In genomic region chr8:115475156-115475555, GRCm38 (mm10) we compare ENCODE assay signal across 21 mouse cellular contexts.
A peak's percentile ranks its signal among the peaks of the same experiment; 100 is the strongest.
DNase-seq lines count a peak whose midpoint lies in the region; ATAC-seq and TF ChIP-seq lines count a peak whose summit lies in the region.
"Had no signal": no experiment of that assay in that cellular context is flagged by ENCODE, and none has a peak within 500 bp of the region (broad histone marks: within the 10 kb centered on the region; RNA-seq: fewer than 3 reads in every experiment).

No protein-coding gene starts in this region.

- intact Hi-C loops in gastrocnemius, adult 2 months (cut with DNase I): loop anchor here (2.0 to 10.0 kb wide), 4 partner anchors 87 to 510 kb away; no protein-coding TSS in a partner anchor

- 75% methylated on average over 10 of the region's 10 CpGs for WGBS in forebrain, embryonic 15.5 days

- H3K4me2 ChIP-seq in forebrain, embryonic 15.5 days (replicated peaks): no peak overlapping the region
- H3K4me2 ChIP-seq: embryonic facial prominence, embryonic 15.5 days; hindbrain, embryonic 15.5 days had no signal

- H3K36me3 ChIP-seq in forebrain, embryonic 15.5 days: no peaks in the 10 kb centered on the region
- H3K36me3 ChIP-seq: embryonic facial prominence, embryonic 15.5 days; forebrain, embryonic 10.5 days; heart, embryonic 13.5 days; hindbrain, embryonic 15.5 days had no signal

- no peak for ATAC-seq in forebrain, embryonic 15.5 days (replicated peaks)
- ATAC-seq: forebrain, embryonic 14.5 days; intestine, postnatal 0 days; Patski had no signal

- no peak for TF ChIP-seq CTCF in gastrocnemius, adult 2 months (IDR thresholded peaks at IDR 0.05)

- no peaks in the 10 kb centered on the region for H3K9me3 ChIP-seq in forebrain, embryonic 15.5 days
- H3K9me3 ChIP-seq: embryonic facial prominence, embryonic 15.5 days; forebrain, embryonic 10.5 days; heart, embryonic 13.5 days; hindbrain, embryonic 15.5 days had no signal

- no peak for DNase-seq in gastrocnemius, adult 2 months
- DNase-seq in gastrocnemius, postnatal 25 days: no peak
- DNase-seq in cerebellum, adult 18-20 months: peak; percentile 56 to 62
- peak; percentile 77 for DNase-seq in cerebellum, adult 9-11 months
- DNase-seq in kidney, adult 18-20 months: no peak
- no peak for DNase-seq in lung, adult 18-20 months
- DNase-seq: adrenal gland, adult 2 months; adrenal gland, postnatal 25 days; embryo, embryonic 11 days; gastrocnemius, postnatal 14 days; heart, postnatal 36 days; kidney, adult 9 months had no signal

- no peaks in the 10 kb centered on the region for H3K4me1 ChIP-seq in forebrain, embryonic 15.5 days
- H3K4me1 ChIP-seq: forebrain, embryonic 10.5 days; hindbrain, embryonic 15.5 days had no signal

- H3K27ac ChIP-seq in gastrocnemius, adult 2 months: peak overlapping the region; percentile 86
- H3K27ac ChIP-seq in forebrain, embryonic 15.5 days (replicated peaks): no peak overlapping the region
- H3K27ac ChIP-seq: embryonic facial prominence, embryonic 15.5 days; forebrain, embryonic 10.5 days; heart, embryonic 13.5 days; hindbrain, embryonic 15.5 days had no signal

- H3K9ac ChIP-seq in forebrain, embryonic 15.5 days (replicated peaks): no peak overlapping the region
- H3K9ac ChIP-seq: embryonic facial prominence, embryonic 15.5 days; heart, embryonic 13.5 days; hindbrain, embryonic 15.5 days had no signal

- H3K27me3 ChIP-seq in forebrain, embryonic 15.5 days: no peaks in the 10 kb centered on the region
- H3K27me3 ChIP-seq: embryonic facial prominence, embryonic 15.5 days; heart, embryonic 13.5 days; hindbrain, embryonic 15.5 days; Patski had no signal

- H3K4me3 ChIP-seq in gastrocnemius, adult 2 months: no peak overlapping the region
- H3K4me3 ChIP-seq in forebrain, embryonic 15.5 days: no peak overlapping the region
- H3K4me3 ChIP-seq: embryonic facial prominence, embryonic 15.5 days; erythroblast, embryonic 14.5 days; forebrain, embryonic 10.5 days; heart, embryonic 13.5 days; hindbrain, embryonic 15.5 days had no signal

Comparison
In these comparisons a context has a peak if more than half of its experiments do, and no peak if none do; other contexts are left out.
1. DNase-seq: peak in cerebellum, adult 18-20 months (2 of 2) and cerebellum, adult 9-11 months (single experiment); none in gastrocnemius, adult 2 months (single experiment), gastrocnemius, postnatal 25 days (single experiment), kidney, adult 18-20 months (single experiment) and lung, adult 18-20 months (0 of 2).